Mouse (Mus musculus) regulatory T cell (primary cell): ENCODE results near the gene Ptpn4.

Experiments
- in situ Hi-C: fragments of 300-600 bp; cut with MboI, MseI; formaldehyde crosslinking; loops from one replicate; pipeline ENCODE4 v1.15.1; 2025; ENCODE audit warnings: high pct_unique_total_duplicates

Gene Ptpn4

DNA sequence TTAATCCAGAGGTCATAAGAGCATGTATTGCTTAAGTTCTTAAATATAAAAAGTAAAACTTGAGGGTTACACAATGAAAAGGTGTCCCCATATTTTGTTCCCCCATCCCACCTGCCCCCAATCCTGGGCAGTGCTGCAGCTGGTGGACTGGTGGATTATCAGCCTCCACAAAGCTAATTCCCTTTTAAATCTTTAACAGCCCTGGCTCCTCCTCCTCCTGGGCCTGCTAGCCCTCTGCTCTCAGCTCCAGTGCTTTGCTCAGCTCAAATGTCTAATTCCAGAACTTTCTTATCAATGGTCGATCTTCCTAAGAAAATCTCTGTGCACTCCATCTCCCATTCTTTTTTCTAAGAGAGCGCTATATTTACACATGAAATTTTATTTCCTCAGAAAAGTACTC, 191.1 kb downstream of the Ptpn4 start:
- in situ Hi-C loops = no loop called here

DNA sequence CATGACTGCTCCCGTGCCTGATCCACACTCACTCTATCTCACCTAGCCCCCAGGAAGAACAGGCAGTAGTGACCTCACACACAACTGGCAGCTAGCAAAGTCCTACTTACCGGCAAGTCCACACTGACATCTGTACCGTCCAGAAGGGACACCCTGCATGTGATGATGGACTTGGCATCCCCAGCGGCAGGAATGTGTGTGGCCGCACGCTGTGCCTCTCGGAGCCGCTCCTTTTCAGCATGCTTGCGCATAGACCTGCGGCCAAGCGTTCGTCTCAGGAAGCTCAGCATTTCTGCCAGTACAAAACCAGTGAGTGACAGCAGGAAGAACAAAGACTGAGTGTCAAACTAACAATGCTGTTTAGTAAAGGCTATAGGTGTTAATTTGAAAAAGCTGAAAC, 195.0 kb downstream of the Ptpn4 start:
- in situ Hi-C loops = no loop called here

DNA sequence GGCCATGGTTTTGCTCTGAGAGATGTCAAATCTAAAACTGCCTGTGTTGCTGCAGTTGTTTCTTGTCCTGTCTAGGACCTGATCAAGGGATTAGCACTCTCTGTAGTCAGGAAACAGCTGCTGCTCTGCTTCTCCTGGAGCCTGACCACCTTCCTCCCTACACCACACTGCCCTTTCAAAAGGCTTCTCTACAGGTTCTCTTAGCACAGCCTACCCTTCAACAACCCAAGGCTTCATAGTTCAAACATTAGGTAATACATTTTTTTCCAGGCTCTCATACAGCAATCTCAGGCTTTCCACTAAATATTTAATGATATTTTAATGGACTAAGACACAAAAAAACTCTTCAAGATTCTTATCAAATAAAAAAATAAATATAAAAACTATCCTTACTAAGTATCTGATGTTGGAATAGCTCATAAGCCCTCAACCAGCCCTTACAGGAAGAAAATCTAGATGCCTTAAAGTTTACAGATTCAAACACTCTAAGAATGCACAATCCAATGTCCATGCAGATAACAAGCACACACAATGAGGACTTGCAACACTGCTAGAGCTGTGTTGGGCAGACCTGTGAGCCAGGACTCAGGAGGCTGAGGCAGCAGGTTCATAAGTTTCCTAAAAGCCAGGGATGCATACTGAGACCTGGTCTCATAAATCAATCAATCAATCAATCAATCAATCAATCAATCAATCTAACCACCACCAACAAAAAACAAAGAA, 196.2 kb downstream of the Ptpn4 start:
- in situ Hi-C loops = no loop called here

DNA sequence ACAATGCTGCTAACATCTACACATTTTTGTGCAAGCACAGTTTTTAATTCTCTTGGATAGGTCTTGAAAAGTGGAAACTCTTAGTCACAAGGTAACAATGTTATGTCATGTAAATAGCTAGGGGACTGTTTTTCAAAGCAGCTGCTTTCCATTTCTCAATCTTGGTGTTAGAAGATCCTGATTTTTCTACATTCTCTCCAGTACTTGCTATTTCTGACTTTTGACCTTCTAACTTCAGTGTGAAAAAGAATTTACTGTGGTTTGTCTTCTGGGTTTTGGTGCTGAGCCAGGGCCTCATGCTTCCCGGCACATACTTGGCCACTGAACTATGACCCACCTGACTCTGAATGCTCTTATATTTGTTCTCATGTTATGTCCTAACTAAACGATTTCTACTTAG, 197.4 kb downstream of the Ptpn4 start:
- in situ Hi-C loops = no loop called here

DNA sequence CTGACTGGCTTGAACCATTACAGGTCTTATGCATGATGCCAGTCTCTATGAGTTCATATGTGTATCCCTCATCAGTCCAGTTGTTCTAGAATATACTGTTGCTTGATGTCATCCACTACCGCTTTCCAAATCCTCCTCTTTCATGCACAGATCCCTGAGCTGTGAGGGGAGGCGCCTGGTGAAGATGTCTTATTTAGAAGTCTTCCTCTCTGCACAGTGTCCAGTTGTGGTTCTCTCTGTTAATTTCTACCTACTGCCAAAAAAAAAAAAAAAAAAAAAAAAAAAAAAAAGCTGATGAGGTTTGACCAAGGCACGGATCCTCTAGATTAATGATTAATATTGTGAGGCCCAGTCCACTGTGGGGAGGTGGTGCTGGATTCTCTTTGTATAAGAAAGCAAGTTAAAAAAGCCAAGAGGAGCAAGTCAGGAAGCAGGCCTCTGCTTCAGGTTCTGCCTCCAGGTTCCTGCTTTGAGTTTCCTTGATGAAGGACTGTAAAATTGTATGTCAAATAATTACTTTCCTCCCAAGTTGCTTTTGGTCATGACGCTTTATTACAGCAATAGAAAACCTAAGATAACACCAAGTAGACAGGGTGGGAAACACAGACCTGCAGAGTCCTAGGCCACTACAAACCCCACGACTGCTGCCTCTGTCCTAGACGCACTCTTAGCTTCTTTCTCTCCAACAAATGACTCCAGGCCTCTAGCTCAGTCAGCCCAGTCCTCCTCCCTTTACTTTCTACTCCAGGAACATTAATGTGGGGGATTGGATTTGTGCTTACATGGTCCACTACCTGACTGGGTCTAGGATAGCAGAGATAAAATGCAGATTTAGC, 200.0 kb downstream of the Ptpn4 start:
- in situ Hi-C loops = no loop called here

DNA sequence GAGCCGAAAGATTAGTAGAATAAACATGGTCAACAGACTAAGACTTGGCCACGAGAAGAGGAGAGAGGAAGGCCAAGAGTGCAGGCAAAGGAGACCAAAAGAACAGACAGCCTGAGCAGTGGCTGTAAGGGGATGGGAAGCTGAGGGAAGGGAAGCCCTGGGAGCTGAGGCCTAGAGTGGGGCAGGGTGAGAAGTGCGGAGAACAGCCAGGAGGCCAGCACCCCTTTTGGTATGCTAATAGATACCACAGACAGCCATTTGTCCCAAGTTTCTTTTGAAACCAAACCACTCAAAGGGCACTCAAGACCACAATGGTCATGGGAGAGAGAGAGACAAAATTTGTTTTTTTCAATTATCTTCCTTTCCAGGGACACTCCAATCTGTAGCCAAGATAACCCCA, 202.7 kb downstream of the Ptpn4 start:
- in situ Hi-C loops = no loop called here

DNA sequence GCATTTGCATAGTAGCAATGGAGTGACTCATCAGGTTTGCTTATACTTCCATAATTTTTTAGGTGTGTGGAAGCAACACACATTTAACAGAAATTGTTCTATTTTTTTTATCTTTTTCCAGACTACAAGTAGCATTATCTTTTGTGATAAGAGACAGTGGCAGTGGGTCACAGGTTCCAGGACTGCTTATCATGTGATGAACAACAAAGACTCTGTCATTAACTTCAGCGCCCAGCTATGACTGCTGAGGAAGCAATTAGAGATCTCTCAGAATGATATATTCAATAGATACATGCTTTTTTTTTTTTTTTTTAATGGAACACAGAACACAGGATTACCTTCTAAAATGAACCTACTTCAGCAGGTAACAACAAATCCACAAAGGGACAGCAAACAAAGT, 207.0 kb downstream of the Ptpn4 start:
- in situ Hi-C loops = no loop called here

DNA sequence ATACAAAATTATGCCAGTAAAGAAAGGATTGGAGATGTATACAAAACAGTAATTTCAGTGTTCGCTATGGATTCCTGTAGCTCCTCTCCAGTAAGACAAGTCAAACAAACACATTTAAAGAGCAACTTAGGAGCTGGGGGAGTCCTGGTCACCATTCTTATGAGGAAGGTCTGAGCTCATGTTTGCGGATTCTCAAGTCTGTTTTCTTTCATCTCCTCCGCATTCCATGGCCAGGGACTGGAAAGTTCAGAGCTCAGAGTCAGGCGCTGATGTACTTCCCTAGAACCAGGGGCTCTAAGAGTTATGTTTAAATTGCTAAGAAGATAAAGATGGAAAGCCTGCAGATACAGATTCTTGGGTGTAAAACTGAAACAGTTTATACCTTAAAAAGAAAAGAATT, 210.6 kb downstream of the Ptpn4 start:
- in situ Hi-C loops = no loop called here

DNA sequence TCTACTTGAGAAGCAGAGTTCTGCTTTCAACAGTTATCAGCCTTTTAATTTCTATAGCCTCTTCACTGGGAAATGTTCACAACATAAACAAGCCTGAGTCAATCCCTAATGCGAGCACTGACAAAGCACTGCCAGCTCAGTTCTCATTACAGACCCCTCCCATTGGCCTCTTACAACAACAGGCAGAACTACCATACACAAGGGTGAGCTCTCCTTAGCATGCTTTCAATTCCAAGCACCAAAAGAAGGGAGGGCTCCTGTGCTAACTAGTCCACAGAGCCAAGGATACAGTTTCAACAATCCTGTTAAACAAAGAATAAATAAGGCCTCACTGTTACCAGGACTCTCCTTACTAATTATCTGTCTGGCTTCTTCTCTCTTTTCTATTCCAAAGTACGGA, 213.0 kb downstream of the Ptpn4 start:
- in situ Hi-C loops = no loop called here

DNA sequence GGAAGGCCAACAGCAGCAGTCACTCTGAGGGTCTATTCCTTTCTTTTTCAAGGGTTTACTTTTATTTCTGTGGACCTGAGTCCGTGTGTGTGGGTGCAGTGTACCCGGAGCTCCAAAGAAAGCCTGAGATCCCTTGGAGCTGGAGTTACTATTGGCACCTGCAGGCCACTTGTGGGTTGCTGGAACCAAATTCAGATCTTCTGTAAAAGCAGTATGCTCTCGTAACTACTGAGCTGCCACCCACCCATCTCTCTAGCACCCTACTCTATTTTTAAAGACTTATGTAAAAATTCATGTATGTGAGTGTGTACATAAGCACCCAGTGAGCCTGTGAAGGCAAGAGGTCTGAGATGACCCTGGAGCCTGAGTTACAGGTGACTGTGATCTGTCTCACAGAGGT, 232.0 kb downstream of the Ptpn4 start:
- in situ Hi-C loops = no loop called here
